Mouse (Mus musculus) cerebellum, adult 11-12 months (tissue): ENCODE data around the gene Dysf.
"Not testable (repeated sequence)": the region's sequence is repeated elsewhere in the genome, so short reads cannot be mapped to it uniquely, and the experiment has no call there.

ENCODE experiments used
- DNase-seq: peaks from one replicate; pipeline ENCODE4 v3.0.0; 2022

Dysf gene

DNA sequence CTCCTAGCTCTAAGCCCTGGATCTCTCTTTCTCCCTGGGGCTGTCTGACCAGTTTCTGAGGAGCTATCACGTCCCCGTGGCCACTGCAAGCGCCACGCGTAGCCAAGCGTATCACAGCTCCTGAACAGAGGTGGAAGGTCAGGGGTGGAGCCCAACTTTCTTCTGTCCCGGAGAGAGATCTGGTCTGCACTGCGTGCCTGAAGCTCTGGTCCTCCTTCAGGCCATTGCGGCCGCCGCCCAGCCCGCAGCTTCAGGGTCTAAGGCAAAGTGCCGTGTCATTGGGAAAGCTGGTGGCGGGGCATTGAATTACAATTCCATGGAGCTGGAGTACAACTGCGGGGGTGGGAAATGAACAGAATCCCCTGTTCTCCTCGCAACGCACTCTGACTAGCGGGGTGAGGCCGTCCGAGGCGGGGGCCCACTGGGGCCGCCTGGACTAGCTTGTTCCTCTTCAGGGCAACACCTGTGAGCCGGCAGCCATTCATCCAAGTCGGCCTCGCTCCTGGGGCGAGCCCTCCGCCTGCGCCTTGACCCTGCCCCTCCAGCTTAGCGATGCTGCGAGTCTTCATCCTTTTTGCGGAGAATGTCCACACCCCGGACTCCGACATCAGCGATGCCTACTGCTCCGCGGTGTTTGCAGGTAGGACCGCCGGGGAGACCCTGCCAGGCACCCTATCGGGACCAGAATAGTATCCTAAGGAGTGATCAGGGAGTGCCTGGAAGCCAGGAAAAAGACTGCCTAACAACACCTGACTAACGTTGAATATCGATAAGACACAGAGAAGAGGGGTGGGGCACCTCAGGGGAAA is at the start of gene Dysf:
Gene Dysf, plus strand, starts transcription at position 228 of the 809 bp plus-strand sequence.
- DNase-seq: no peak

DNA sequence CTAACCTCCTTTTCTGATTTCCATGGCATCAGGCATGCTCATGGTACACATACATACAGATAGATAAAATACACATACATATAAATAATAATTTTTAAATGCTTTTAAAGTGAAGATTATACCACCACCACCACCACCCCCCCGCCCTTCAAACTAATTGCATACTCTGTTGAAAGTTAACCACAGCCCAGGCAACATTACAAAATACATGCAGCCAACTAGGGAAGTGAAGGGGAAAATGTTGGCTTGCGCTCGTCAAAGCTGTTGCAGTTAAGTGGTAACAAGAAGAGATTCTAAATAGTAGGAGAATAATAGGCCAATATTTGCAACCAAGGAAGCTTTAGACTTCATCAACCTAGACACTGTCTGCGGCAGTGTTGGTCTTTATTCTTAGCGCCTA is 20.7 kb upstream of the Dysf start:
- no peak for DNase-seq

DNA sequence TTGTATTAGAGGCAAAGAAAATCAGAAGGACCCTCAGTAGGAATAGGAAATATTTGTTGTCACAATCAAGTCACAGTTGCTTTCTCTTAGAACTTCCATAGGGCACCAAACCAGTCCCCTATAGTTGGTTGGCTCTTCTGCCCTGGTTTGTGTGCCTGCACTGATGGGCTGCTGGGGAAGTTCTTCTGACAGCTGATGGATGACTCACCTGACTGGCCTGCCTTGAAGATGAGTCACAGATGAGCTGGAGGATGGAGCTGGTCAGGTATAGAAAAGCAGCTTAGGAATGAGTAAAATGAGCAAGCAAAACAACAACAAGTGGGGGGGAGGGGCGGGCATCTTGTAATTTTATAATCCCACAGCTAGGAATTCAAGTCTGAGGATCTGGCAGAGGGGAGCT is 5.7 kb upstream of the Dysf start:
- no peak for DNase-seq

DNA sequence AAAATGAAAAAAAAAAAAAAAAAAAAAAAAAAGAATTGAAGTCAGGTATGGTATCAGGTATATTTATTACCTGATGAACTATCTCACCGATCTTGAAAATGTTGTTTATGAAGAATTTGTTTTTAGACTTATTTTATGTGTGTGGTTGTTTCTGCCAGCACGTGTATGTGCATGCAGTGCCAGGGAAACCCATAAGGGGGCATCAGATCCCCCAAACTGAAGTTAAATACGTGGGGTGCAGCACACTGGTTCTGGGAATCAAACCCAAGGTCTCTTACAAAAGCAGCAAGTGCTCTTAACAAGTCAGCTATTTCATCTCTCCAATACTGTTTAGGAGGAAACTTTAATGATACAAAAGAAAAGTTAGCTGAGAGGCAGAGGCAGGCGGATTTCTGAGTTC is 4.1 kb upstream of the Dysf start:
- no peak for DNase-seq

DNA sequence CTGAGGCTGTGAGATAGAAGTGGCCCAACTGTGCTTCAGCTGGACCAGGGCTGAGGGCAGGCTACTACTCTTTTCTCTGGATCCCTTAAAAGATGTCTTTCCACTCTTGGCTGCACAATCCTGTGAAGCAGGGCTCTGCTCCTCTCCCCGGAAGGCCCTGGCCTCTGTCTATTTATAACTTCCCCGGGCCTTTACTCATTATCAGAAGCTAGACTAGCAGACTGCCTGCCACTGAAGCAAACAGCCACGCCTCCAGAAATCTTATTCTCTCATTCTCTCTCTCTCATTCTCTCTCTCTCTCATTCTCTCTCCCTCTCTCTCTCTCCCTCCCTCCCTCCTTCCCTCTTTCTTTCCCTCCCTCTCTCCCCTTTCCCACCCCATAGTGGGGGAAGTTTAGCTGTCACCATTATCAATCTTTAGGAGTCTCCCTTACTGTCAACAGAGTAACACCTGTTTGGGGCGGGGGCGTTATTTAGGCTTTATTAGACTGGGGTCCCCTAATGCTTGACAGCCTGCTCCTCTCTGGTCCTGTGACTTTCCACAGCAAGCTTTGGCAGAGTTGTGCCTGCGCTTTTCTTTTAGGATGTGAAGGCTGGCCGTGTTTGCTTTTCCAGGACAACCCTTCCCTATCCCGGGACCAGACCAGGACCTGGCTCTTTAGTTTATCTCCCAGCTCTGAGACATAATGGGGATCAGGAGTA is 932 bp downstream of the Dysf start:
- DNase-seq: no peak

DNA sequence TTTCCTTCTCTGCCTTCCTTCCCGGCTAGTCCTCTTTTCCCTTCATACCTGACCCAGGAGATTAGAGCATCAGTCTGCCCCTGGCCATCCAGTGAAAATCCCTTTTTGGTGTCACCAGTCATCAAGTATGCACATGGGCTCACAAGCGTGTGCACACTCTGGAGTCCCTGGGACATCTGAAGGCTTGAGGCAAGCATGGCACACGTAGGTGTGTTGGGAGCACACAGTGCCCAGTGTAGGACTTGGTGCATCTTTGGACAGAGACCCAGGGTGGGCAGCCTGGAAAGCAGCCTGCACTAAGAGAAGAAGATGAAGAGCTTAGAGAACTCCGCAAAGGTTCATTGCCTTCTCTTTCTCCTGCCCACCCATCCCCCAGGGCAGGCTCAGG is 1.5 kb downstream of the Dysf start:
- no peak for DNase-seq

DNA sequence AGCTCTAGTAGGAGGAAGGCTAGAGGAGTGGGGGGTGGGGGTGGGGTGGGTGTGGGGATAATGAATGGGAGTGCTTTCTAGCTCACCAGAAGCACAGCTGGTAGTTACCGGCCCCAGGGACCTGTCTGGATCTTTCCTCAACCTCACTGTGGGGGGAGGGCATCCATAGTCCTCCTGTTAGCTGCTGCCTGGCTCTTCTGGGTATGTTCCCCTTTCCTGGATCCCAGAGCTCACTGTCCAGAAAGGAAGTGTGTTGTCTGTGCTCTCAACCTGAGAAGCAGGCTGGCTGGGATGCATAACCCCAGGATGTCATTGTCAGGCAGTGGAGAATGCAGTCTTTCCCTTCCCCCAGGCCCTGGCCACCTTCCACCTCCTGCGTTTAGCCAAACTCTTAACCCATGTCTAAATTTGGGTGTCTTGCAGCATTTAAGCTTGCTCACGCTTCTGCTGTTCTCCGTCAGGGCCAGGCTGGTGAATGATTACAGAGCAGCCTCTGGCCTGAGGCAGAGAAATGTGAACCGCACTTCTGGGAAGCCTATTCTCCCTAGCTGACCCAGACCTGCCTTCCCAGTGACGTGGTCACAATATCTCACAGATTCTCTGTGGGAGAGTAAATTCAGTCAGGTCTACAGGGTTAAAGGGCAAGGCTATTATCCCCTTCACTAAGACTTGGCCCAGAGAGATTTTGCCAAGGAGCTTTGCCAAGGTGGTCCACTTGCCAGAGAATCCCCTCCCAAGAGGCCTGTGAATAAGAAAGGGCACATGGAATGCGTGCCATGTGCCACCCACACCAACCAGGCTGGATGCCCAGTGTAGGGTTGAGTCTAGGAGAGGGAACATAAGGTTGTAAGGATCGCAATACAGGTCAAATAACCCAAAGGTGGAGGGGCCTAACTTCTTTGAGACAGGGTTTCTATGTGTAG is 2.2 kb downstream of the Dysf start:
- no peak for DNase-seq

DNA sequence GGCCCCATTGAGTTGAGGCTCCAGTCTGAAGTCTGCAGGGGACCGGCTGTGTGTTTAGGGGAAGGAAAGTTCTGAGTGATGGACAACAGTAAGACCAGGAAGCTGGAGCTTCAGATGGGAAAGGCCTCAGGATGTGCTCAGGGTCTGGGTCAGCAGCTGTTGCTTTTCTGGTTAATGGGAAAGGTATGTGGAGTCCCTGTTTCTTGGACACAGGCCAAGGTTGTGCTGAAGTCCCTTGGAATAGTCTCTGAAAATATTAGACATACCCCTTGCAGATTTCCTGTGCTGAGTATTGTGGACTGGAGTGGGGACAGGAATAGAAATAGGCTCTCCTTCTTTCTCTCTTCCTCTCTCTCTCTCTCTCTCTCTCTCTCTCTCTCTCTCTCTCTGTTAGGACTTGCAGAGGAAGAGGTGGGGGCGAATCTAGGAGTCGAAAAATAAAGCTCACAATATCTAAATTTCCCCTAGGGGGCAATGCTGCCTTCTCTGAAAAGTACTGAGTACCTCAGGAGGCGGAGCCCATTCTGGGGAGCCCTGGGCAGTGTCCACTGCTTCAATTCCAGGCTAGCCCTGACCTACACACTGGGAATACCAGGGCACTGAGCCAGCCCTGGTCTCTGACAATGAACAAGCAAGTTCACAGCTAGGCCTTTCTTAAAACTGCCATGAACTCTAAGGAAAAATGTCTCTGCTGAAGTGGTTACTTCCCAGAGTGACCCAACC is 6.7 kb downstream of the Dysf start:
- not testable (repeated sequence) for DNase-seq

DNA sequence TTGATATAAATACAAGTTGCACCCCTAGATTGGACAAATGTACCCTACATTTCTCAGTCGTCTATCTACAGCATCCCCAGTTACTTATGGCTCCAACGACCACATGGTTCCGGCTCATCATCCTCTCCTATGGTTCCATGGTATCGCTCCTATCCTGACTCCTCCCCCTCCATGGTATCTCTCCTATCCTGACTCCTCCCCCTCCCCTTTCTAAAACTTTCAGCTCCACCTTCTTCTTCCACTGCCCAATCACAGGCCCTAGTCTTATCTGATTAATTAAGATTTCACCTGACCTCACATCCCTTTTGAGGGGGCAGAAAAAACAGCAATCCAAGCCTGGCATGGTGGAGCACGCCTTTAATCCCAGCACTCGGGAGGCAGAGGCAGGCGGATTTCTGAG is 8.5 kb downstream of the Dysf start:
- no peak for DNase-seq

DNA sequence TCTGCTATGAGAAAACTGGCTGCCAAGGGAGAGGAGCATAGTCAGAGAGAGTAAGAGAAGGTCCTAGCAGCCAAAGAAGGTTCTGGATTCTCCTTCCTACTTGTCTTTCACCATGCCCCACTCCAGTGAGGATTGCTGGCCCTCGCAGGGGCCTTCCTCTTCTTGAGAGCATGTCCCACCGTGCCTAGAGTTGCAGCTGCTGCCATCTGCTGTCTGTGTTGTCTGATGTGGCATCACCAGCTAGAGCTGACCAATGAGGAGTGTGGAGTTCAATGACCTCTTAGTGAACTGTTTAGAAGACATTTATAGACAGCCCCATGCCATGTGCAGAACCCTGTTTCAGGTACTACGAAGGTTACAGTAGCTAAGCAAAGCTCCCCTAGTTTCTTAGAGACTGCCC is 9.0 kb downstream of the Dysf start:
- DNase-seq: no peak

DNA sequence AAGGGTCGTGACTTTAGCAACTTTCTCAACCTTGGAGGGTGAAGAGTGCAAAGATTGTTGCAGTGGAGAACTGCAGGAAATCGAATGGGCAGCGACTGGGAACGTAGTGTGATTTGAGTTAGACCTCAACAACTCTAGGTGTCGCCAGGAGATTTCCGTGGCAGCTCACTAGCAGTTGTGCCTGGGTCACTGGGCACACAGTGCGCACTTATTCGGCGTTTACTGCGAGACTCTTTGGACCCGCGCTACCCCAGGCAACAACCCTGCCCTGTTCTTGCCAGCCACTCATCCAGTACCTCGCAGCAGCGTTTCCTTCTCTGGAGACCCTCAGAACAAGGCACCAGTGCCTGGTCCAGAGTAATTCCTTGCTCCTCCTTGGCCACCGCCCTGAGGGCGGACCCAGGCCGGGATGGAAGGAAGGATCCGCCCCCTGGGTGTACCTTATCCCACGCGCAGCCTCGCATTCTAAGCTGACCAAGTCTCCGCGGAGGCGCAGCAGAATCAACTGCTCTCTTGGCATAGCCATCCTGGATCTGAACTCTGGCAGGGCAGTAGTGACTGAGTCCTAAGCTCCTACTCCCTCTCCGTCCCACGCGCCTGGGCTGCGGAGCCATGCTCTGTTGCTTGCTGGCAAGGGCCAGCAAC is 10.6 kb downstream of the Dysf start:
- no peak for DNase-seq

DNA sequence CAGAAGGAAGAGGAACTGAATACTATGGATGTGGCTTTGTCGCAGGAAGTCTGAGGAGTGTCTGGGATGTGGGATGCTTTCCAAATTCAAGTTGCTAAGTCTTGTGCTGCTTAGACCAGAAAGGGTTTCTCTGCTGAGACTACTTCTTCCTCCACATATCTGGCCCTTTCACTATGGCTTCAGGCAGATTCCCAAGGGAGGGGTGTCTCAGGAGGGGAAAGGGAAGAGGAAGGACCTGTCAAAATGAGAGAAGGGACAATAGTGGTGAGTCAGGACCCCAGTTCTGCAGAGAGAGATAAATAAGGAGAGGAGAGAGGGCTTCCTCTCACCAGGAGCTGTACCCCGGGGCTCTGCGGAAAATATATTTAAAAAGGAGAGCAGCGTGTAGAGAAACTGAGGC is 11.6 kb downstream of the Dysf start:
- DNase-seq: no peak

DNA sequence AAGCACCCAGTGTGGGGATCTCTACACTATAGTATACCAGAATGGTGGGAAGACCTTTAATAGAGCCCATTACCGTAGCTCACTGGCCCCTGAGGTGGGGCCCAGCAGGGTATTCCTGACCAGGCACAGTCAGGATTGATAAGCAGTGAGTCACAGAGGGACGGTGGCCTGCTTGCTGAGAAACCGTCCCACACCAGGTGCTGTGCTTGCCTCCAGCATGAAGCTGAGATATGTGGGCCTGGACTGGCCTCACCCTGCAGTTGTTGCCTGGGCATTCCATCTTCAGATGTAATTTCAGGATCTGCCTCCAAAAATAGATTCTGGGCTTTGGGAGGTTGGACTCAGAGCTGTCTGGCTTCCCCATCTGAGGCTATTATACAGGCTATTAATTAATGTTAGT is 13.6 kb downstream of the Dysf start:
- no peak for DNase-seq

DNA sequence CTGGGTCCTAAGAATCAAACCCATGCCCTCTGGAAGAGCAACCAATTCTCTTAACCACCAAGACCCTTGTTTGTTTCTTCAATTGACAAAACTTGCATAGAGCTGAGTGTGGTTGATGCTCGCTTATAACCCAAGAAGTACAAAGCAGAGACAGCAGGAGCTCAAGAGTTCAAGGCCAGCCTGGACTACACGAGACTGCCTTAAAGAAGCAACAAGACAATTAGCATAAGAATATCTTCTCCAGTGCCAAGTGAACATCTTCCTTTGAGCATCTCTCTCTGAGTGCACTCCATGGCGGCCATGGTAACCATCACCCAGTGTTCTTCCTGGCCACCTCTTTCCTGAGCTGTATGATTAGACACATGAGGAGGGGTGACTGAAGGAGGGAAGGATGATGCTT is 17.2 kb downstream of the Dysf start:
- DNase-seq: no peak

DNA sequence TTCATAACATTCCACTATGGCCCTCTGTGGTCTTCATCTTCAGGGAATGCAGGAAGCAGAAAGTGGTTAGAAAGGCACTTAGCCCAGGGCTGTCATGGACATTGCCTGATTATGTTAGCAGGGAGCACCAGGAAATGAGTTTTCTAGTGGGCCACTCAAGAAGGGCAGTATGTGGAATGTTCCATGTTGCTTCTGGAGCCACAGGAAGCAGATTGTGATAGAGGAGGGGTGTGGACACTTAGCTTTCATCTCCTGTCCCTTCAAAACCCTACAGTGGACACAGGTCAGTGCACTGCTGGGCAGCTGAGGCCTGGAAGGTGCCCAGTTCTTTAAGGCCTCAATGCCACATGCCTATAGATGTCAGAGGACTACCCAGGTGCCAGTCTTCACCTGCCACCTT is 20.4 kb downstream of the Dysf start:
- no peak for DNase-seq

DNA sequence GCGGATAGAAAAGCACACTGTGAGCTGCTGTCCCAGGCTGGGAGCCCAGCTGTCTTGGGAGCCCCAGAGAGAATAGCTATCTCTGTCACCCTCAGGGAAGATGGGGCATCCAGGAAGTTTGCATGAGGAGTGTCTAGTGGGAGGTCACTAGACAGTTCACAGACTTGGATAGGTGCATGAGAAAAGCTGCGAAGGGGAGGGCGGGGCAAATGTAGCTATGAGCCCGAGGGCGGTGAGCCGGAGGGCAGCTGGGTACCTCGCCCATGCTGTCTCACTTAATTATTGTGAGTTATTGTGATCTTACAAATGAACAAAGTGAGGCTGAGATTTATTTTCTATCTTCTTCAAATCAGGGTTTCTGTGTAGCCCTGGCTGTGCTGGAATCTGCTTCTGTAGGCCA is 21.4 kb downstream of the Dysf start:
- no peak for DNase-seq

DNA sequence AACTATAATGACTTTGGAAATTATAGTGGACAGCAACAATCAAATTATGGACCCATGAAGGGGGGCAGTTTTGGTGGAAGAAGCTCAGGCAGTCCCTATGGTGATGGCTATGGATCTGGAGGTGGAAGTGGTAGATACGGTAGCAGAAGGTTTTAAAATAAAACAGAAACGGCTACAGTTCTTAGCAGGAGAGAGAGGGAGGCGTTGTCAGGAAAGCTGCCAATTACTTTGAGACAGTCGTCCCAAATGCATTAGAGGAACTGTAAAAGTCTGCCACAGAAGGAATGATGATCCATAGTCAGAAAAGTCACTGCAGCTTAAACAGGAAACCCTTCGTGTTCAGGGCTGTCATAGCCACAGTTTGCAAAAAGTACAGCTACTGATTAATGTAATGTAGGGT is 24.1 kb downstream of the Dysf start:
- not testable (repeated sequence) for DNase-seq

DNA sequence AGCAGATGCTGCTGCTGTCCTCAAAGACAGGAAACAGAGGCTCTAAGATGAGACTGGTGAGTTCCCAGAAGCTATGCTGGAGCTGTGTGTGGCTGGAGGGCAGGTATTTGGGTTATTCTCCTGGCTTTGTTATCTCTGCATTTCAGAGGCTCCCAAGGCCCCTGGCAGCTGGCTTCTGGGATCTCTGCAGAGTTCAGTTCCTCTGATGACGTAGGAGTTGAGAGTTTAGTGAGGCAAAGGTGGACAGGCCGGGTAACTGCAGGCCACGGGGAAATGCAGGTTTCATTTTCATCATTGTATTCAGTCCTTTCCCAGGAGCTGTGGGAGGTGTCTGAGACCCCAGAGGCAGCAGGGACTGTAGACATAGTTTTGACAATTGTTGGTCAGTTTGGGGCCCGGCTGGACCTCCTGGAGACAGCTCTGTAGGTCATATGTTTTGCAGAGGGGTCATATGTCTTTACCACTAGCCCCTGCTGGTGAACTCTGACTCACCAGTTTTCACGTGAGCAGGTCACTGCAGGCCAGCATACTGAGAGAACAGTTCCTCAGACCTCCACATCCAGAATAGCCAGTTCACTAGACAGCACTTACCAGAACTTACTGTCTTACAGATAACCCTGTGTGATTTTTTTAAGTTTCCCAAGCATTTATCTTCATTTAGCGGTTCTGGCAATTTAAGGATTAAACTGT is 35.0 kb downstream of the Dysf start:
- DNase-seq: no peak

DNA sequence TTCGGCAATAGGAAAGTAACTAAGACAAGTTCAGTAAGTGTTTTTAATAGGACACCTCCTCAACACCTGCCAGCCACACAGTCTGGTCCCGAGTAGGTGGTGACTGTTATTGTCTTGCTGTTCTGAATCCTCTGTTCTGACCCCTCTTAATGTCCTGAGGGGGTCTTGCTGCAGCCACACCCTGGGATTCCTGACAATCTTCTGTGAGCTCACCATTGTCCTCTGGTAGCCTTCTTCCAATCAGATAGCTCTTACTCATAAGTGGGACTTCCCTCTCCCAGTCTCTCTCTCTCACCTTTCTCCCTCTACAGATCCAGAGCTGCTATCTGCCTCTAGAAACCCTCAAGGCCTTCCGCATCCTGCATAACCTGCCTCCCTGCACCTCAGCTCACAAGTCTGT is 36.3 kb downstream of the Dysf start:
- no peak for DNase-seq

DNA sequence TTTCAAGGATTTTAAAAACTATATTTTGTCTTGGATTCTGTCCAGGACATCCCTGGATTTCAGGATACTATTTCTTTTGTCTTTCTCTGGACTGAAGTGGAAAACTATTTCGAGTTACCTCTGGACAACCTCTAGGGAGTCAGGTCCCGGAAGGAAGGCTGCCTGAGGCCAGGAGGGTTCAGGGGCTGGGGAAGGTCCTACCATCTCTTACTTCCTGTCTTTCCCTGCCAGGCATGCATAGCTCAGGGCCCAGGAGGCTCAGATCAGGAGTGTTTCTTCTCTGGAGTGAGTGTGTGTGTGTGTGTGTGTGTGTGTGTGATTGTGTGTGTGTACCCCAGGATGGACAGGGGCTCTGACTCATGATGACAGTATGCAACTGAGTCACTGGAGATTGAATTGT is 40.5 kb downstream of the Dysf start:
- no peak for DNase-seq

DNA sequence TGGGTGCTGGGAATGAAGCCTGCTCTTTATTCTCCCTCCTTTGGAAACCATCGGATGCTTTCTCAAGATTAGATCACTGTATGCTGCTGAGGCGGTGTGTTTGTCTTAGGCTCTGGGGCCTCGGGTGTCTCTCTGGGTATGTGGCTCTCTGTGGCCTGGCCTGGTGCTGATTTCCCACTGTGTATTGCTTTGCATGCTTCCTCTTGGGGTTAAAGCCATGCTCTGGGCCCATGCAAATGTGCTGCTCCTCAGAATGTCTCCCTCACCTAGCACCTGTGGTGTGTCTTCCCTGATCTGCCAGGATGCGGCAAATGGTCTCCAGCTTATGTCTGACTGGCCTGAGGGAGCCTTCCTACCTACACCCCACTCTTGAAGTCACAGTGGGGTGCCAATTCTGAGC is 41.8 kb downstream of the Dysf start:
- no peak for DNase-seq

DNA sequence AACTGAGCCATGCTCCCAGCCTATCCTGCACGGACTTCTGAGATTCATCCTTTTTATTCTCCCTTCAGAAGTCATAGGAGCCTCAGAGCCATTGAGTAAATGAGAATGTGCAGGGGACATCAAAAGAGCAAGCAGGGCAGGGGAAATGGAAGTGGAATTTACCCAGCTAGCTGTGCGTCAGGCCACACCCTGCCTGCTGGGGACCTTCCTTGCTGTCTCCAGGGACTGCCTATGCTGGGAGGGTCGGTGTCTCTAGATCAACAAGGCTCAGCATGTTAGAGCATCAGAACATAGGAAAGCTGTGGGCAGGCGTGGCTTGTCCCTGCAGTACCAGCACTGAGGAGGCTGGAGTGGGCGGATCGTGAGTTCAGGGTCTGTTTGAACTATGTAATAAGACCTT is 42.6 kb downstream of the Dysf start:
- DNase-seq: no peak
